Mouse (Mus musculus) NIH3T3 (cell line): Measurements from ENCODE around the gene Gm3269.
"Not testable (repeated sequence)": the region's sequence is repeated elsewhere in the genome, so short reads cannot be mapped to it uniquely, and the experiment has no call there.

Source experiments
- DNase-seq: peaks from one replicate; pipeline ENCODE4 v3.0.0-alpha.2; 2012; ENCODE audit warnings: low read depth

The Gm3269 gene

GRCm38 (mm10) chr14:4837806-4838205, at the start of gene Gm3269:
TSS of gene Gm3269 (plus strand) at chr14:4838106.
- not testable (repeated sequence) for DNase-seq

- not testable (repeated sequence) for DNase-seq
These were observed 31.5 kb upstream of the Gm3269 start for GRCm38 (mm10) chr14:4806421-4806820.

GRCm38 (mm10) chr14:4821950-4822349, 16.0 kb upstream of the Gm3269 start:
- DNase-seq, result not testable (repeated sequence)

- DNase-seq, result peak; percentile 0
These were observed 17.5 kb downstream of the Gm3269 start, which contains the start of gene Gm3264 for GRCm38 (mm10) chr14:4855299-4855980. TSS of gene Gm3264 (plus strand) at chr14:4855576.

- not testable (repeated sequence) for DNase-seq
These were observed 54.2 kb downstream of the Gm3269 start, which contains the start of gene Gm3278 for GRCm38 (mm10) chr14:4892116-4892515. TSS of gene Gm3278 (plus strand) at chr14:4892416.
